Mouse (Mus musculus): ENCODE data around the gene Tet1. TPM values are rescaled to one million over a fixed set of nuclear protein-coding genes. Genes with fewer than 3 reads are reported as not detected.
A peak's percentile ranks its signal among the peaks of the same experiment; 100 is the strongest.
"Not testable (repeated sequence)": the region's sequence is repeated elsewhere in the genome, so short reads cannot be mapped to it uniquely, and the experiment has no call there.

Tet1 gene
- polyA plus RNA-seq, 1 experiment from 2014 or later: 0.04 TPM

DNA sequence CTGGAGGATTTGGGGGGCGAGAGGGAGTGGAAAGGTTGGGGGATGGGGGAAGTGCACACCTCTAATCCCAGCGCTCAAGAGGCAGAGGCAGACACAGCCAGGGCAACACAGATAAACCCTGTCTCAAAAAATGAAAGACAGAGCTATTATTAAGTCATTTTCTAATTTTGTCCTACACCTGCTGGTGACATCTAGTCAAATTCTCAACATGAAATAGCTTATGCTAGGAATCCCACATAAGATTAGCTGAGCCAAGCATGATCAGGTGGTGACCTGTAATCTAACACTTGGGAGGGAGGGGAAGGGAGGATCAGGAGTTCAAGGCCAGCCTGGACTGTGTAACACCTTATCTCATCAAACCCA is 115.7 kb downstream of the Tet1 start:
- Histone ChIP-seq H3K27ac (peak overlapping the region; percentile 84), H3K79me2 (ENCODE audit: inconsistent target) (peaks cover 35% of the 10 kb centered on the region), H3K36me3 (ENCODE audit: inconsistent target) (peaks cover 18% of the 10 kb centered on the region; the same call in 1 of the 2 replicates), H3K4me3 (ENCODE audit: inconsistent target) (peak overlapping the region; percentile 45)
- 88% methylated on average over 2 of the region's 2 CpGs for WGBS (ENCODE audit: missing documents)

GRCm38 (mm10) chr10:62792177-62793090 is 116.4 kb downstream of the Tet1 start, which contains the start of gene Ccar1:
Gene Ccar1, minus strand, starts transcription at chr10:62792286.
- Histone ChIP-seq H3K79me2 (ENCODE audit: inconsistent target) (peaks cover 41% of the 10 kb centered on the region), H3K27ac (peak within 1 kb of the TSS; percentile 84), H3K4me3 (ENCODE audit: inconsistent target) (peak within 1 kb of the TSS; percentile 68), H3K36me3 (ENCODE audit: inconsistent target) (peaks cover 18% of the 10 kb centered on the region; the same call in 1 of the 2 replicates)
- WGBS (ENCODE audit: missing documents): 7% methylated on average over 54 of the region's 55 CpGs

DNA sequence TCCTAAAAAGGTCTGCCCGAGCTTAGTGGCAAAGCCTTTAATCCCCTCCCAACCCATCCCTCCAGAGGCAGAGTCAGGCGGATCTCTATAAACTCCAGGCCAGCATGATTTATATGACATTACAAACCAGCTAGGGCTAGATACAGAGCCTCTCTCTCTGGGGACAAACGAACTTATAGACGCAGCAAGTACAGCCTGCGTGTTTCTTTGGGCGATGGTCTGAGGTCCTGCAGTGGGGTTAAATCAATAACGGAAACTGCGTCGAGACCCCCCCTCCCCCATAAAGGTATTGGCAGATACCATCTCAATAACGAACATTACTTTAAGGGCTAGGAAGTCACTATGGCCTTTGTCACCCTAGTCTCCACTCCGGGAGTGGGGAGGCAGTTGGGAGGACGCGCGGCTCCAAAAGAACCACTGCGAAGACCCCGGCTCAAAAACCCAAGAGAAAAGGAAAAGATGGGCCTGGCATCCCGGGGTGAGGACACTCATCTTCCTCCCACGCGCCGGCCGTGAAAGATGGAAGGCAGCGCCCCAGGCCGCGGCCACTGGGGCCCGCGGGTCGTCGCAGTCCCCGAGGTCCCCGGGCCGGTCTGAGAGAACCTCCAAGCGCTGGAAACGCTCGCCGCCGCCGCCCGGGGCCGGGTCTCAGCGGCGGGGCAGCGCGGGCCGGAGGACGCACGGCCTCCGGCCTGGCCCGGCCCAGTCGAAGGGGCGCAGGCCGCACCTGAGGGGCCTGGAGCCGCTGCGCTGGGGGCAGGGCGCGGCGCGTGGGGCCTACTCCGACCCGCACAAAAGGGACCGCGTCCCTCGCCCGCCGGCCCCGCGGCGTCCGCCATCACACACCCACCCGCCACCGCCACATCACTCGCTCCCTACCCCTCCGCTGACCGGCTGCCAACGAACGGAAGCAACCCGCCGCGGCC is 117.3 kb downstream of the Tet1 start:
- peaks cover 25% of the 10 kb centered on the region; the same call in 1 of the 2 replicates for H3K36me3 ChIP-seq (ENCODE audit: inconsistent target)
- peak overlapping the region; percentile 68 for H3K4me3 ChIP-seq (ENCODE audit: inconsistent target)
- peak overlapping the region; percentile 33 for H3K27ac ChIP-seq
- peaks cover 51% of the 10 kb centered on the region for H3K79me2 ChIP-seq (ENCODE audit: inconsistent target)
- WGBS (ENCODE audit: missing documents): 1% methylated on average over 73 of the region's 78 CpGs

- Histone ChIP-seq H3K36me3 (ENCODE audit: inconsistent target) (peaks cover 68% of the 10 kb centered on the region), H3K79me2 (ENCODE audit: inconsistent target) (peaks cover 12% of the 10 kb centered on the region; the same call in 1 of the 2 replicates)
- WGBS (ENCODE audit: missing documents): 100% methylated on average over 1 of the region's 1 CpGs
- H3K27ac ChIP-seq; H3K4me3 ChIP-seq (ENCODE audit: inconsistent target): not testable (repeated sequence)
Measured at GRCm38 (mm10) chr10:62781776-62782175, 127.0 kb downstream of the Tet1 start.

Other genes starting within 250 kb of the Tet1 start
- not detected in 3 replicates for gene Stox1, start 182.9 kb downstream of the Tet1 start, polyA plus RNA-seq (2018)
- gene Ccar1, start 116.7 kb downstream of the Tet1 start, polyA plus RNA-seq (2018): 44.5 to 72.7 TPM (median 52.5 TPM) in 3 replicates
- gene Slc25a16, start 11.6 kb upstream of the Tet1 start, polyA plus RNA-seq (2018): 10.9 to 14.1 TPM (median 13.0 TPM) in 3 replicates
- 5.2 to 7.5 TPM (median 5.8 TPM) in 3 replicates for gene Dna2, start 38.0 kb upstream of the Tet1 start, polyA plus RNA-seq (2018)
- 9.7 to 10.9 TPM (median 10.0 TPM) in 3 replicates for gene Rufy2, start 71.2 kb upstream of the Tet1 start, polyA plus RNA-seq (2018)
- 14.2 to 26.3 TPM (median 17.7 TPM) in 3 replicates for gene Hnrnph3, start 115.2 kb upstream of the Tet1 start, polyA plus RNA-seq (2018)
- 0.06 to 0.36 TPM in 2 of 3 replicates, not detected in the other for gene Pbld2, start 115.3 kb upstream of the Tet1 start, polyA plus RNA-seq (2018)
- not detected in 3 replicates for gene Pbld1, start 151.2 kb upstream of the Tet1 start, polyA plus RNA-seq (2018)
- not detected in 3 replicates for gene Atoh7, start 190.7 kb upstream of the Tet1 start, polyA plus RNA-seq (2018)

All from macrophage (primary cell).